9 mouse cellular contexts compared by ENCODE assay signal in genomic region chr13:49460692-49461414, GRCm38 (mm10). TPM values are rescaled to one million over a fixed set of nuclear protein-coding genes. Genes with fewer than 3 reads are reported as not detected.
DNase-seq lines count a peak whose midpoint lies in the region; ATAC-seq and TF ChIP-seq lines count a peak whose summit lies in the region.
"Had no signal": no experiment of that assay in that cellular context is flagged by ENCODE, and none has a peak within 500 bp of the region (broad histone marks: within the 10 kb centered on the region; RNA-seq: fewer than 3 reads in every experiment).

No protein-coding gene starts in this region.

- H3K27me3 ChIP-seq in intestine, postnatal 0 days (replicated peaks; ENCODE audit: control insufficient read depth, insufficient read depth, low read length): no peaks in the 10 kb centered on the region
- H3K27me3 ChIP-seq in small intestine, adult 2 months (ENCODE audit: control insufficient read depth, insufficient read depth, low read length): no peaks in the 10 kb centered on the region

- no peak overlapping the region for H3K9ac ChIP-seq in intestine, postnatal 0 days (ENCODE audit: low read depth, low read length)

- H3K4me3 ChIP-seq in intestine, postnatal 0 days (ENCODE audit: low read depth, low read length): no peak overlapping the region
- no peak overlapping the region for H3K4me3 ChIP-seq in small intestine, adult 2 months (ENCODE audit: low read depth, low read length)

- no peak overlapping the region for H3K4me2 ChIP-seq in intestine, postnatal 0 days (replicated peaks; ENCODE audit: low read depth)
- H3K4me2 ChIP-seq: midbrain, embryonic 11.5 days had no signal

- DNase-seq in frontal cortex, postnatal 10 days (ENCODE audit: low spot score in 2 of 2): no peak
- DNase-seq in left cerebral cortex, adult 11 months (ENCODE audit: low spot score): peak; percentile 39
- no peak for DNase-seq in left cerebral cortex, adult 18-20 months (ENCODE audit: low spot score in 2 of 2)
- DNase-seq in cerebellum, postnatal 4 days (ENCODE audit: low spot score in 2 of 2): no peak

- H3K4me1 ChIP-seq in intestine, postnatal 0 days (replicated peaks; ENCODE audit: control insufficient read depth, insufficient read depth, low read length): no peaks in the 10 kb centered on the region
- H3K4me1 ChIP-seq in small intestine, adult 2 months (ENCODE audit: control insufficient read depth, insufficient read depth, insufficient read length, low read length): no peaks in the 10 kb centered on the region

- peak; percentile 87 for ATAC-seq in frontal cortex, adult (ENCODE audit: low TSS enrichment)
- no peak for ATAC-seq in intestine, postnatal 0 days
- no peak for ATAC-seq in CD4-positive, CD25-positive, alpha-beta regulatory T cell, adult 4 months

- no peaks in the 10 kb centered on the region for H3K9me3 ChIP-seq in intestine, postnatal 0 days (ENCODE audit: control insufficient read depth)

- TF ChIP-seq CTCF in intestine, postnatal 0 days (IDR thresholded peaks at IDR 0.05; ENCODE audit: low read depth): no peak
- TF ChIP-seq CTCF in small intestine, adult 2 months (IDR thresholded peaks at IDR 0.05; ENCODE audit: extremely low read depth, insufficient read length, insufficient replicate concordance, low read depth, low read length): no peak

- H3K27ac ChIP-seq in intestine, postnatal 0 days (ENCODE audit: low read depth, low read length): peak overlapping the region; percentile 16; the same call in 1 of the 2 replicates
- peak overlapping the region; percentile 41 for H3K27ac ChIP-seq in small intestine, adult 2 months (ENCODE audit: insufficient read depth, low read depth, low read length)

- peaks cover 38% of the 10 kb centered on the region for H3K36me3 ChIP-seq in intestine, postnatal 0 days (ENCODE audit: control insufficient read depth, insufficient read depth)
- H3K36me3 ChIP-seq in small intestine, adult 2 months (ENCODE audit: control insufficient read depth, insufficient read depth, low read length): peaks cover 35% of the 10 kb centered on the region

- WGBS in intestine, postnatal 0 days: 64% methylated on average over 5 of the region's 5 CpGs
- 75% methylated on average over 5 of the region's 5 CpGs for WGBS in small intestine, adult 2 months

- no peak for TF ChIP-seq POLR2A in small intestine, adult 2 months (IDR thresholded peaks at IDR 0.05; ENCODE audit: low read depth, low read length)

RNA-seq across cellular contexts. Expression of gene Tes3-ps, which starts 32.3 kb away (rescaled TPM):
- total RNA-seq in left cerebral cortex, adult 18-20 months (2021): 1 to 10 TPM; 1.5 to 2.3 TPM
- 0.55 and 0.57 TPM in 2 replicates for polyA plus RNA-seq in intestine, postnatal 0 days (2015; fragmentation: Nextera tagmentation; extraction: Ambion mirVana)
- polyA plus RNA-seq in small intestine, adult 2 months (2012; rRNA removed): not detected in 2 replicates
- 1 to 10 TPM; 5.2 to 8.4 TPM for polyA plus RNA-seq in CD4-positive, CD25-positive, alpha-beta regulatory T cell, adult 4 months (2017; shearing (Covaris generic))

RNA-seq across cellular contexts. Expression of gene Ippk, which starts 39.8 kb away (rescaled TPM):
- 10 to 100 TPM; 14.5 to 18.4 TPM for total RNA-seq in left cerebral cortex, adult 18-20 months (2021)
- polyA plus RNA-seq in intestine, postnatal 0 days (2015; fragmentation: Nextera tagmentation; extraction: Ambion mirVana): 10.4 and 11.5 TPM in 2 replicates
- 2.6 TPM in 2 replicates for polyA plus RNA-seq in small intestine, adult 2 months (2012; rRNA removed)
- 1 to 10 TPM; 3.9 to 7.1 TPM for polyA plus RNA-seq in CD4-positive, CD25-positive, alpha-beta regulatory T cell, adult 4 months (2017; shearing (Covaris generic))

RNA-seq across cellular contexts. Expression of gene Ecm2, which starts 43.8 kb away (rescaled TPM):
- 1 to 10 TPM; 2.8 to 3.1 TPM for total RNA-seq in left cerebral cortex, adult 18-20 months (2021)
- 1.1 and 1.7 TPM in 2 replicates for polyA plus RNA-seq in intestine, postnatal 0 days (2015; fragmentation: Nextera tagmentation; extraction: Ambion mirVana)
- polyA plus RNA-seq in small intestine, adult 2 months (2012; rRNA removed): 0.17 and 0.19 TPM in 2 replicates
- under 1 TPM; 0.05 to 0.14 TPM for polyA plus RNA-seq in CD4-positive, CD25-positive, alpha-beta regulatory T cell, adult 4 months (2017; shearing (Covaris generic))
